Mouse (Mus musculus): Measurements from ENCODE around the gene Prpsap2.

DNA sequence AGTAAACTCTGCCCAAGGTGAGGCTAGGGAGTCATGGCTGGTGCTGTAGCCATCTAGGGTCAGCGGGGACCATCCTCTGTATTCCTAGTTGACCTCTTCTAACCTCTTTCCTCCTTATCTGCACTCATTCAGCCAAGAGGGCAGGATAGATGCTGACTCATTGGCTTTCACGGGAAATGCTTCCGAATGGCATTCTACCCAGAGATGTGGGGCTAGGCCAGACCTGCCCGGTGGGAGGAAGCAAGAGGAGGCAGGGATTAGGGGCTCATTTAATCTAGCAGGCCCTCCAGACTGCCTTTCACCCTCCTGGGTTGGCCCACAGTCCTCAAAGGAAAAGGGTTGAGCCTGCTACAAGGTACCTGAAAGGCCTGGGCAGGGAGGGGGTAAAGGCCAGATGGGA is 55.7 kb downstream of the Prpsap2 start:
- TF ChIP-seq CTCF (IDR thresholded peaks at IDR 0.05; ENCODE audit: low read depth, low read length) (no peak), POLR2A (IDR thresholded peaks at IDR 0.05; ENCODE audit: extremely low read depth, insufficient read depth, low read length) (no peak)
